Mouse (Mus musculus): ENCODE measurements at regions not wholly inside any gene's neighbourhood (a gene's known extent, or its start where the extent isn't known, plus 50 kb on each side); places are given as distances from the start of the nearest gene placed in this dataset.

DNA sequence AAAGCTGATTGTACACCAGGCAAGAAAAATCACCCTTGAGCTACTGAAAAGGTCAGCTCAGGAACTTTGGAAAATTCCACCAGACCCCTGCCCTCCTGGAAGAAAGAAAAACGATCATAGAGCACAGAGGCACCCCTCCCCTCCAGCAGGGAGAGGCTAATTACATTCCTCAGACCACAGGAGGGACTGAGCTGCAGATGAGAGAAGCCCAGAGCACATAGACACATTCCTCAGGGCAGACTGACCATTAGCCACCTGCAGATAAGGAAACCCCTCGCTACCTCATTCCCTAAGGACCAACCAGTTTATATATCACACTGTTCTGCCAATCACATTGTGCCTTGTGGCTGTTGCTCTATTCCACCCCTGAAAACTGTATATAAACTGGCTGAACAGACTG, 230.3 kb downstream of the Parp8 start:
- DNase-seq (ENCODE audit: low spot score in 2 of 2): no peak

GRCm38 (mm10) chr13:116781616-116782015, 243.7 kb downstream of the Parp8 start:
- DNase-seq (ENCODE audit: low spot score in 2 of 2): no peak

- DNase-seq (ENCODE audit: low spot score in 2 of 2): no peak
Measured at GRCm38 (mm10) chr13:116765491-116765890, 259.8 kb downstream of the Parp8 start.

- DNase-seq (ENCODE audit: low spot score in 2 of 2): no peak
Measured at GRCm38 (mm10) chr13:116759912-116760311, 265.4 kb downstream of the Parp8 start.

DNA sequence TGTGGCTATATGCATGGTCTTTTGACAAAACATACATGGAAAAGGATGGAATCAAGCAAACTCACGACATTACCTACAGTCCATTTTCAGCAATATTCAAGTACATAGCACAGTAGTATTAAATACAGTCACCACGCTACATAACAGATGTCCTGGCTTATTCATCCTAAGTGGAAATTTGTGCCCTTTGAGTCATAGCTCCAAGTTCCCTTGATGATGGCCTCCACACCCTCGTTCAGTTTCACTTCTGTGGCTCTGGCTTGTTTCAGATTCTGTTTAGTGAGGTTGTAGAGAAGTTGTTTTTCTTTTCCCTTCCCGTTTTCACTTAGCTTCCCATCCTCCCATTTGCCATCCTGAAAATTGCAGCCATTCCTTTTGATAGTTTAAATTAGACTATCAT, 284.5 kb downstream of the Parp8 start:
- DNase-seq (ENCODE audit: low spot score in 2 of 2): no peak

- DNase-seq (ENCODE audit: low spot score in 2 of 2): no peak
Measured at GRCm38 (mm10) chr13:116723361-116724153, 301.8 kb downstream of the Parp8 start.

GRCm38 (mm10) chr13:116714809-116715208, 310.5 kb downstream of the Parp8 start:
- DNase-seq (ENCODE audit: low spot score in 2 of 2): no peak

DNA sequence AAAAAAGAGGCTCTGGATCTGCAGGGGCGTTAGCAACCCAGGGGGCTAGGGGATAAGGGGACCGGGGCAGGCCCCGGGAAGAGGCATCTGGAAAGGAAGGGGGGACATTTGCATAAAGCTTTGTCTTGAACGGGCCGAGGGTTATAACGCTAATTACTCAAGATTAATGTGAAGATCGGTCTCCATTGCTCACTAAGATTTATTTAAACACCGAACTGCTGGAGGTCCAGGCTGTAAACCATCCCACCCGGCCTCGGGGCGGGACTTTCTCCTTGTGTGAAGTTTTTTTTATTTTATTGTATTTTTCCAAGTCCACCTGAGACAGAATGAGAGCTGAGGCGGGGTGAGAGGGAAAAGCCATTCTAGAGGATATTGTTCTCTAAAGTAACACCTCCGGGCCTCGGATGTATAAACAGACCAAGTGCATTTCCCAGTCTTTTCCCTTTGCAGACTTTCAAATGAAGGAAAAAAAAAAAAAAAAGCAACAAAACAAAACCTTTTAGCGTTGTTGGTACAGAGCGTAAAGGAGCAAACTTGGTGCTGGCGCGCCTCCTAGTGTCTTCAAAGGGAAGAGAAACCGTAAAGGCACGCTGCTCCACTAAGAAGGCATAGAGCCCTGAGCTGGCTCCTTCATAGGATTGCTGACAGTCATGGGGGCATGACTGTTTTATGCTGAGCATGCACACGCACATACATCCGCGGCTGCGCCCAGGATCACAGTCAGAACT, 313.3 kb downstream of the Parp8 start:
- DNase-seq (ENCODE audit: low spot score in 2 of 2): peak; percentile 46 to 59

- no peak for DNase-seq (ENCODE audit: low spot score in 2 of 2)
Measured at GRCm38 (mm10) chr13:116711148-116711865, 314.0 kb downstream of the Parp8 start.

- DNase-seq (ENCODE audit: low spot score in 2 of 2): no peak
Measured at GRCm38 (mm10) chr13:116709671-116710070, 315.7 kb downstream of the Parp8 start.

- no peak for DNase-seq (ENCODE audit: low spot score in 2 of 2)
Measured at GRCm38 (mm10) chr13:116708846-116709245, 316.5 kb downstream of the Parp8 start.

DNA sequence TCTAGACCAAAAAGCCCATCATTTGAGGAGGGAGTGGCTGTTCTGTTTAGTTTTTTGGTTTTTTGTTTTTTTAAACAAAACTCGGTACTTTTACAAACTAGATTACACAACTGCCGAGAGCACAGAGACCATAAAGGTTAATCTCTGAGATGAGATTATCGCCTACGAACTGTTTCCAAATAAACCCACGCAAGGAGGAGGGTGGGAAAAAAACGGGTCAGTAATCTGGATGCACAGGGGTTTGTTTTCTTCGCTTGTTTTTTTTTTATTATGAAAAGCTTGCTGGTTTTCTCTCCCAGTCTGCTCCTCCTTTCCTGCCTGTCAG, 316.9 kb downstream of the Parp8 start:
- no peak for DNase-seq (ENCODE audit: low spot score in 2 of 2)

GRCm38 (mm10) chr13:116707621-116708455, 317.5 kb downstream of the Parp8 start:
- no peak for DNase-seq (ENCODE audit: low spot score in 2 of 2)

- no peak for DNase-seq (ENCODE audit: low spot score in 2 of 2)
Measured at GRCm38 (mm10) chr13:116706401-116707330, 318.7 kb downstream of the Parp8 start.

GRCm38 (mm10) chr13:116705611-116706386, 319.5 kb downstream of the Parp8 start:
- no peak for DNase-seq (ENCODE audit: low spot score in 2 of 2)

DNA sequence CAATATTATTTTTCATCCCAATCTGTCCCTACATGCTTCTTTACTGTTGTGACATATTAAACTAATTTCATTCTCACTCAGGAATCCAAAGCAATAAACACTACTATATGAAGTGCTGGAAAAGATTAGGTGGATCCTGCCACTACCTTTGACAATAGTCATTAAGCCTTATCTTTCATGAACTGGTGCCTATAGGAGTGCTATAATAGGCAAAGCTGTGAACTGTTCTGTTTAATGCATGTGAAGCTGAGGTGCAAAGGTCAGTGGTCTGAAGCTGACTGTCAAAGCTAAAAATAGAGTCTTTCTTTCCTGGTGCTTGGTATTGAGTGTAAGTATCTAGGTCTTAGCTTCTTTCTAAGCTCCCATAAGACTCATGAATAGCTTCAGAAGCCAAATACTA, 336.6 kb downstream of the Parp8 start:
- no peak for DNase-seq (ENCODE audit: low spot score in 2 of 2)
